Mouse (Mus musculus) forebrain, embryonic 14.5 days (tissue): ENCODE results near the gene Mrpl3. TPM values are rescaled to one million over a fixed set of nuclear protein-coding genes. Genes with fewer than 3 reads are reported as not detected.
"Not testable (repeated sequence)": the region's sequence is repeated elsewhere in the genome, so short reads cannot be mapped to it uniquely, and the experiment has no call there.

Source experiments
- ATAC-seq: fragments of 200-750 bp; cut with Nextera tagmentation; 2 replicates; pipeline ENCODE4 v1.8.0; 2017; ENCODE audit warnings: mild to moderate bottlenecking, moderate library complexity
- DNase-seq: peaks from one replicate; pipeline ENCODE4 v3.0.0-alpha.2; 2015; ENCODE audit warnings: low spot score
- H3K27ac ChIP-seq: fragments of 300-500 bp; sonication (generic); 2 replicates; pipeline ENCODE4 v1.5.1; 2014; ENCODE audit warnings: low read depth, mild to moderate bottlenecking, control low read depth, low read length, moderate library complexity
- H3K27me3 ChIP-seq: fragments of 300-500 bp; sonication (generic); replicated peaks from 2 replicates; pipeline ENCODE4 v1.6.1; 2014; ENCODE audit warnings: low read length, control low read depth, mixed read lengths; ENCODE audit not compliant: control insufficient read depth, insufficient read depth
- H3K36me3 ChIP-seq: fragments of 300-500 bp; sonication (generic); 2 replicates; pipeline ENCODE4 v1.6.1; 2014; ENCODE audit warnings: low read length, control low read depth; ENCODE audit not compliant: control insufficient read depth, insufficient read depth
- H3K4me1 ChIP-seq: fragments of 300-500 bp; sonication (generic); 2 replicates; pipeline ENCODE4 v1.6.1; 2014; ENCODE audit warnings: antibody characterized with exemption, low read length, control low read depth; ENCODE audit not compliant: control insufficient read depth, insufficient read depth
- H3K4me2 ChIP-seq: fragments of 300-500 bp; sonication (generic); 2 replicates; pipeline ENCODE4 v1.6.1; 2014; ENCODE audit warnings: mild to moderate bottlenecking, control low read depth, low read length
- H3K4me3 ChIP-seq: fragments of 300-500 bp; sonication (generic); 2 replicates; pipeline ENCODE4 v1.5.1; 2014; ENCODE audit warnings: low read depth, low read length, control low read depth
- H3K9ac ChIP-seq: fragments of 300-500 bp; sonication (generic); 2 replicates; pipeline ENCODE4 v1.6.1; 2014; ENCODE audit warnings: mild to moderate bottlenecking, low read length, control low read depth, moderate library complexity
- H3K9me3 ChIP-seq: fragments of 300-500 bp; sonication (generic); replicated peaks from 2 replicates; pipeline ENCODE4 v1.6.1; 2016; ENCODE audit warnings: low read length, control low read depth, mixed read lengths; ENCODE audit not compliant: control insufficient read depth
- whole genome bisulfite sequencing: fragments of 180-500 bp; shearing (Covaris S2); extraction: QIAGEN DNeasy Blood & Tissue Kit; methylation state at CpG from one replicate; pipeline ENCODE4 v1.1.7; 2014; 5-methylcytosine and 5-hydroxymethylcytosine counted together
- polyA plus RNA-seq: library from polyadenylated mRNA; unstranded; fragments of >200 nt; fragmentation: Nextera tagmentation; extraction: Ambion mirVana; gene quantifications from 2 replicates; pipeline ENCODE4 v1.2.1, GENCODE M21; 2014

Gene Mrpl3
- polyA plus RNA-seq, 1 experiment from 2014 or later, result 106 TPM

DNA sequence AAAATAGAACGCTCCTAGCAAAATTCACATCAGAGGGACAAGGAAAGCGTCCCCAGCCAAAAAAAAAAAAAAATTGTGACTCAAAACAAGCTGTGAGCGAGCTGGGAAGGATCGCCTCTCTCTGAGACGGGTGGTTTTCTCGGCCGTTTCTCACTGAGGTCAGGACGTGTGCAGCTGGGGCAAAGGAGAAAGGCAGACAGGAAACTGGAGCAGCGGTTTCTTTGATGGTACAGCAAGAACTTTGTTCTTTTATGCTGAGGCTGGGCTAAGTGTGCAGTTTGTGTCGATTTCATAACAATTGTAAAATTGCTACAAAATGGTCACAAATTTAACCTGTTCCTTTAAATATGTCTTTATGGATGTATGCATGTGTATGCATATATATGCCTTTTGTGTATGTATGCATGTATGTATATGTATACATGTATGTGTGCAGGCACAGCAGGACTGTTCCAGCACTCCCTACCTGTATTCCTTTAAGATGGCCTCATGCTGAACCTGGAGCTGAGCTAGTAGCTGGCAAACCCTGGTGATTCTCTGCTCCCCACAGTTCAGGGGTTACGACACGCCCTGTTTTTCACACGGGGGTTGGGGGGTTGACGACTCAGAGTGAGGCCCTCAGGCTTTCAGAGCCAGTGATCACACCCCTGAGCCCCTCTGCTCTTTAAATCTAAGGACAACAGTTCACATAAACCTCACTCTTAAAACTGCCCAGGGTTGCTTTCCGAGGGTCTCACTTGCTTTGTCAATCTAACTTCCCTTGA is 48.0 kb downstream of the Mrpl3 start:
- Histone ChIP-seq H3K9ac (no peak overlapping the region), H3K4me3 (no peak overlapping the region), H3K4me1 (no peaks in the 10 kb centered on the region), H3K27ac (no peak overlapping the region), H3K9me3 (no peaks in the 10 kb centered on the region), H3K36me3 (no peaks in the 10 kb centered on the region), H3K27me3 (no peaks in the 10 kb centered on the region), H3K4me2 (no peak overlapping the region)
- DNase-seq (no peak), ATAC-seq (no peak)
- WGBS, result 77% methylated on average over 15 of the region's 15 CpGs

DNA sequence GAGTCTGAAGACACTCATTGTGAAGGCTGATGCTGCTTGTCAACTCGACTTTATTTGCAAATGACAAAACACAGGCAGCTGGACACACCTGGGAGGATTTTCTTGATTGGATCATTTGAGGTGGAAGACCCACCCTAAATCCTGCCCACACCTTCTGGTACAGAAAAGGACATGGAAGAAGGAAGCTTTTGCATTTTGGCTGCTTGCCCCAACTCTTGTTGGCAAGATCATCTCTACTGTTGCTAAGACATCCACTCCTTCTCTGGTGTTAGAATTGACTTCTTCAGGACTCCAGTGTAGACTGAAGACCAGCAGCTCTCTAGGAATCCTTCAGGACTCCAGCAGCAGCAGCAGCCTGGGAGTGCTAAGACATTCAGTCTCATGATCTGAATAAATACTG is 48.9 kb downstream of the Mrpl3 start:
- Histone ChIP-seq H3K4me3 (no peak overlapping the region), H3K9ac (no peak overlapping the region), H3K4me1 (no peaks in the 10 kb centered on the region), H3K27me3 (no peaks in the 10 kb centered on the region), H3K27ac (no peak overlapping the region), H3K4me2 (no peak overlapping the region), H3K9me3 (no peaks in the 10 kb centered on the region), H3K36me3 (no peaks in the 10 kb centered on the region)
- DNase-seq (no peak), ATAC-seq (no peak)
- 61% methylated on average over 1 of the region's 1 CpGs for WGBS

DNA sequence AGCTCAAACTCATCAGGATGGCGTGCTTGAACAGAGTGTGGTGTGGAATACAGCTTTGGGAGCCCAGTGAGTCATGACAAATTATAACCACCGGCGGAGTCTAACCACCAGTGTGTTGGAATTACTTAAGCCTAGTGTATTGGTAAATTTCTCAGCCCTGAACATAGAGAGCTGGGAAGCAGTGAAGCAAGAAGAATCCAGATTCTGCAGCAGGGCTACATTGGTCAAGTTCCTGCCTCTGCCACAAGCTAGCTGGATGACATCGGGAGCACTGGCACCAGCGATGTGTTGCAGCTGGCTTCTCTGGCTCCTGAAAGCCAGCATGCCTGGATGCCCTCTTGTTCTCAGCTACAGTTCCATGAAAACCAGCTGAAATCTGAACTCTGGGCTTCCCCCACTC is 50.9 kb downstream of the Mrpl3 start:
- Histone ChIP-seq H3K4me2 (no peak overlapping the region), H3K4me1 (no peaks in the 10 kb centered on the region), H3K27ac (no peak overlapping the region), H3K36me3 (no peaks in the 10 kb centered on the region), H3K4me3 (no peak overlapping the region), H3K9me3 (no peaks in the 10 kb centered on the region), H3K27me3 (no peaks in the 10 kb centered on the region), H3K9ac (no peak overlapping the region)
- no peak for DNase-seq
- 89% methylated on average over 5 of the region's 5 CpGs for WGBS
- ATAC-seq, result no peak

DNA sequence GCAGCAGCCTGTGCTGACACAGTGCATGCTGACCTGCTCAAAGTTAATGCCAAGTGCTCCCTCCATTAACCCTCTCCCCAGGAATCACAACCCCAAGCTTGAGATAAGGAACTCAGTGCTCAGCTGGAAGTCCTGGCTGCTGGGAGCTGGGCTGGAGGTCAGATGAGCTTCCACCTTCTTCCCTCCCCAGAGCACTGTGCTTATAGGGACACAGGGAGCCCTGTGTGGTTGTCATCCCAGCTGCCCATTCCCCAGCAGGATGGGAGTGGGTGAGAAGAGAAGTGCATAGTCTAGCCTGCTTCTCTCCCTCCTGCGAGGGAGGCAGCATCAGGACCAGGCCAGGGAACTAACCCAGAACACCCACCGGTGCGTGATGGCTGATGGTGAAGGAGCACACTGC is 72.2 kb downstream of the Mrpl3 start:
- ATAC-seq, H3K27ac ChIP-seq: not testable (repeated sequence)

More for the DNA sequence above, 72.2 kb downstream of the Mrpl3 start:
- H3K4me2 ChIP-seq, H3K4me3 ChIP-seq, H3K27me3 ChIP-seq, H3K9me3 ChIP-seq, DNase-seq, H3K9ac ChIP-seq, H3K4me1 ChIP-seq, H3K36me3 ChIP-seq: not testable (repeated sequence)
- WGBS, result 98% methylated on average over 3 of the region's 3 CpGs

Other genes starting within 250 kb of the Mrpl3 start
- gene Nudt16, start 78.6 kb downstream of the Mrpl3 start, polyA plus RNA-seq, result 28.2 and 31.5 TPM in 2 replicates
- not detected in 2 replicates for gene 1700080E11Rik, start 91.9 kb downstream of the Mrpl3 start, polyA plus RNA-seq